Mouse (Mus musculus) forebrain, embryonic 11.5 days (tissue): ENCODE results near the gene Eif4a1. TPM values are rescaled to one million over a fixed set of nuclear protein-coding genes. Genes with fewer than 3 reads are reported as not detected.
A peak's percentile ranks its signal among the peaks of the same experiment; 100 is the strongest.
"Not testable (repeated sequence)": the region's sequence is repeated elsewhere in the genome, so short reads cannot be mapped to it uniquely, and the experiment has no call there.

Experiments
- ATAC-seq: fragments of 200-750 bp; cut with Nextera tagmentation; replicated peaks from 2 replicates; pipeline ENCODE4 v1.8.0; 2017; ENCODE audit warnings: moderate TSS enrichment; ENCODE audit not compliant: low FRiP score
- DNase-seq: peaks from one replicate; pipeline ENCODE4 v3.0.0-alpha.2; 2017; ENCODE audit warnings: low spot score
- H3K27ac ChIP-seq: fragments of 300-500 bp; sonication (generic); 2 replicates; pipeline ENCODE4 v1.5.1; 2014; ENCODE audit warnings: low read depth, low read length
- H3K27me3 ChIP-seq: fragments of 300-500 bp; sonication (generic); 2 replicates; pipeline ENCODE4 v1.6.1; 2014; ENCODE audit warnings: mild to moderate bottlenecking, low read length, mixed read lengths; ENCODE audit not compliant: control insufficient read depth, insufficient read depth
- H3K36me3 ChIP-seq: fragments of 300-500 bp; sonication (generic); 2 replicates; pipeline ENCODE4 v1.6.1; 2014; ENCODE audit warnings: mild to moderate bottlenecking, low read length, moderate library complexity, mixed read lengths; ENCODE audit not compliant: control insufficient read depth, insufficient read depth
- H3K4me1 ChIP-seq: fragments of 300-500 bp; sonication (generic); replicated peaks from 2 replicates; pipeline ENCODE4 v1.6.1; 2014; ENCODE audit warnings: low read length, mixed read lengths; ENCODE audit not compliant: control insufficient read depth, insufficient read depth
- H3K4me2 ChIP-seq: fragments of 300-500 bp; sonication (generic); 2 replicates; pipeline ENCODE4 v1.6.1; 2014; ENCODE audit warnings: low read depth, mild to moderate bottlenecking, low read length, moderate library complexity, mixed read lengths; ENCODE audit not compliant: severe bottlenecking
- H3K4me3 ChIP-seq: fragments of 300-500 bp; sonication (generic); 2 replicates; pipeline ENCODE4 v1.5.1; 2014; ENCODE audit warnings: low read depth, low read length
- H3K9ac ChIP-seq: fragments of 300-500 bp; sonication (generic); 2 replicates; pipeline ENCODE4 v1.6.1; 2014; ENCODE audit warnings: low read length
- H3K9me3 ChIP-seq: fragments of 300-500 bp; sonication (generic); 2 replicates; pipeline ENCODE4 v1.6.1; 2016; ENCODE audit warnings: low read length, mixed read lengths; ENCODE audit not compliant: control insufficient read depth
- WGBS: fragments of 180-500 bp; shearing (Covaris S2); extraction: QIAGEN DNeasy Blood & Tissue Kit; methylation state at CpG from one replicate; pipeline ENCODE4 v1.1.7; 2014; 5-methylcytosine and 5-hydroxymethylcytosine counted together
- polyA plus RNA-seq: library from polyadenylated mRNA; unstranded; fragments of >200 nt; fragmentation: Nextera tagmentation; extraction: Ambion mirVana; gene quantifications from 2 replicates; pipeline ENCODE4 v1.2.1, GENCODE M21; 2014

The Eif4a1 gene
- polyA plus RNA-seq, 1 experiment from 2014 or later = 827 TPM

- DNase-seq = no peak
- 50% methylated on average over 2 of the region's 2 CpGs for WGBS
- Histone ChIP-seq H3K4me3 (no peak overlapping the region), H3K4me2 (no peak overlapping the region), H3K9ac (no peak overlapping the region), H3K27me3 (no peaks in the 10 kb centered on the region), H3K9me3 (no peaks in the 10 kb centered on the region), H3K27ac (no peak overlapping the region), H3K36me3 (no peaks in the 10 kb centered on the region), H3K4me1 (no peaks in the 10 kb centered on the region)
- no peak for ATAC-seq
Measured at GRCm38 (mm10) chr11:69704613-69705010, 32.4 kb upstream of the Eif4a1 start.

- Histone ChIP-seq H3K4me1 (no peaks in the 10 kb centered on the region), H3K9me3 (no peaks in the 10 kb centered on the region), H3K36me3 (no peaks in the 10 kb centered on the region), H3K9ac (no peak overlapping the region), H3K27ac (no peak overlapping the region), H3K4me2 (no peak overlapping the region), H3K27me3 (no peaks in the 10 kb centered on the region), H3K4me3 (no peak overlapping the region)
- WGBS = 75% methylated on average over 8 of the region's 8 CpGs
- DNase-seq (no peak), ATAC-seq (no peak)
Measured at GRCm38 (mm10) chr11:69703814-69704612, 31.8 kb upstream of the Eif4a1 start.

- DNase-seq, H3K27me3 ChIP-seq, H3K4me1 ChIP-seq, H3K9ac ChIP-seq, H3K27ac ChIP-seq, ATAC-seq, H3K4me3 ChIP-seq, H3K9me3 ChIP-seq, H3K4me2 ChIP-seq, H3K36me3 ChIP-seq: not testable (repeated sequence)
- WGBS = 79% methylated on average over 2 of the region's 3 CpGs
Measured at GRCm38 (mm10) chr11:69703381-69703780, 31.2 kb upstream of the Eif4a1 start.

GRCm38 (mm10) chr11:69702886-69703285 lies 30.7 kb upstream of the Eif4a1 start:
- not testable (repeated sequence) for H3K27ac ChIP-seq, H3K4me3 ChIP-seq, H3K9me3 ChIP-seq, H3K4me1 ChIP-seq, H3K9ac ChIP-seq, H3K27me3 ChIP-seq, DNase-seq, ATAC-seq, H3K4me2 ChIP-seq, H3K36me3 ChIP-seq
- 94% methylated on average over 10 of the region's 10 CpGs for WGBS

GRCm38 (mm10) chr11:69699595-69699994 lies 27.4 kb upstream of the Eif4a1 start:
- no peak overlapping the region for H3K4me3 ChIP-seq
- no peaks in the 10 kb centered on the region for H3K27me3 ChIP-seq
- H3K27ac ChIP-seq = no peak overlapping the region
- H3K9ac ChIP-seq = no peak overlapping the region
- no peak overlapping the region for H3K4me2 ChIP-seq
- WGBS = 74% methylated on average over 1 of the region's 1 CpGs
- H3K4me1 ChIP-seq = peaks cover 7% of the 10 kb centered on the region
- DNase-seq = no peak
- no peaks in the 10 kb centered on the region for H3K9me3 ChIP-seq
- H3K36me3 ChIP-seq = no peaks in the 10 kb centered on the region
- ATAC-seq = no peak

GRCm38 (mm10) chr11:69698574-69698973 lies 26.4 kb upstream of the Eif4a1 start:
- DNase-seq (no peak), ATAC-seq (no peak)
- Histone ChIP-seq H3K9ac (no peak overlapping the region), H3K4me3 (no peak overlapping the region), H3K4me1 (peaks cover 7% of the 10 kb centered on the region), H3K4me2 (no peak overlapping the region), H3K9me3 (no peaks in the 10 kb centered on the region), H3K36me3 (no peaks in the 10 kb centered on the region), H3K27ac (no peak overlapping the region), H3K27me3 (no peaks in the 10 kb centered on the region)
- 72% methylated on average over 5 of the region's 5 CpGs for WGBS

GRCm38 (mm10) chr11:69697396-69697795 lies 25.2 kb upstream of the Eif4a1 start:
- Histone ChIP-seq H3K36me3 (no peaks in the 10 kb centered on the region), H3K4me1 (peaks cover 7% of the 10 kb centered on the region), H3K27ac (no peak overlapping the region), H3K9me3 (no peaks in the 10 kb centered on the region), H3K9ac (no peak overlapping the region), H3K4me2 (no peak overlapping the region), H3K4me3 (no peak overlapping the region), H3K27me3 (no peaks in the 10 kb centered on the region)
- DNase-seq (no peak), ATAC-seq (no peak)
- 90% methylated on average over 3 of the region's 3 CpGs for WGBS

- DNase-seq = peak; percentile 75
- Histone ChIP-seq H3K27me3 (no peaks in the 10 kb centered on the region), H3K4me3 (peak within 1 kb of the TSS; percentile 40), H3K27ac (no peak within 1 kb of the TSS), H3K9ac (peak within 1 kb of the TSS; percentile 75), H3K36me3 (no peaks in the 10 kb centered on the region), H3K4me1 (peaks cover 7% of the 10 kb centered on the region), H3K4me2 (peak within 1 kb of the TSS; percentile 90), H3K9me3 (no peaks in the 10 kb centered on the region)
- 1% methylated on average over 36 of the region's 41 CpGs for WGBS
- ATAC-seq = no peak
Measured at GRCm38 (mm10) chr11:69695361-69696181, 23.3 kb upstream of the Eif4a1 start, which contains the start of the genes Tnfsf12 and Tnfsfm13. TSS of gene Tnfsf12 (minus strand) at chr11:69695849. TSS of gene Tnfsfm13 (minus strand) at chr11:69696098.
